Mouse (Mus musculus) forebrain, postnatal 0 days (tissue): ENCODE measurements around the gene Tprn. TPM values are rescaled to one million over a fixed set of nuclear protein-coding genes. Genes with fewer than 3 reads are reported as not detected.
A peak's percentile ranks its signal among the peaks of the same experiment; 100 is the strongest.

ENCODE experiments used
- ATAC-seq: fragments of 200-750 bp; cut with Nextera tagmentation; 2 replicates; pipeline ENCODE4 v1.8.0; 2017; ENCODE audit warnings: mild to moderate bottlenecking, moderate library complexity
- DNase-seq: peaks from one replicate; pipeline ENCODE4 v3.0.0-alpha.2; 2015
- H3K27ac ChIP-seq: fragments of 300-500 bp; sonication (generic); 2 replicates; pipeline ENCODE4 v1.5.1; 2014; ENCODE audit warnings: low read depth, mild to moderate bottlenecking, antibody characterized with exemption, low read length, moderate library complexity, mixed read lengths
- H3K27me3 ChIP-seq: fragments of 300-500 bp; sonication (generic); 2 replicates; pipeline ENCODE4 v1.6.1; 2014; ENCODE audit warnings: mild to moderate bottlenecking, low read length, mixed read lengths; ENCODE audit not compliant: insufficient read depth
- H3K36me3 ChIP-seq: fragments of 300-500 bp; sonication (generic); 2 replicates; pipeline ENCODE4 v1.6.1; 2014; ENCODE audit warnings: mild to moderate bottlenecking, moderate library complexity; ENCODE audit not compliant: insufficient read depth
- H3K4me1 ChIP-seq: fragments of 300-500 bp; sonication (generic); 2 replicates; pipeline ENCODE4 v1.6.1; 2014; ENCODE audit warnings: antibody characterized with exemption; ENCODE audit not compliant: insufficient read depth
- H3K4me2 ChIP-seq: fragments of 300-500 bp; sonication (generic); 2 replicates; pipeline ENCODE4 v1.6.1; 2014; ENCODE audit warnings: low read depth, mild to moderate bottlenecking, moderate library complexity
- H3K4me3 ChIP-seq: fragments of 300-500 bp; sonication (generic); 2 replicates; pipeline ENCODE4 v1.5.1; 2014; ENCODE audit warnings: low read depth, low read length, mixed read lengths
- H3K9ac ChIP-seq: fragments of 300-500 bp; sonication (generic); 2 replicates; pipeline ENCODE4 v1.6.1; 2014; ENCODE audit warnings: mild to moderate bottlenecking
- H3K9me3 ChIP-seq: fragments of 300-500 bp; sonication (generic); 2 replicates; pipeline ENCODE4 v1.6.1; 2016; ENCODE audit warnings: low read length
- CTCF ChIP-seq: sonication (generic); IDR thresholded peaks from 2 replicates; pipeline ENCODE4 v1.5.1; 2016; ENCODE audit warnings: antibody characterized with exemption, control low read depth, low read depth
- WGBS: fragments of 180-500 bp; shearing (Covaris S2); extraction: QIAGEN DNeasy Blood & Tissue Kit; methylation state at CpG from one replicate; pipeline ENCODE4 v1.1.7; 2014; 5-methylcytosine and 5-hydroxymethylcytosine counted together
- polyA plus RNA-seq: library from polyadenylated mRNA; unstranded; fragments of >200 nt; fragmentation: Nextera tagmentation; extraction: Ambion mirVana; gene quantifications from 2 replicates; pipeline ENCODE4 v1.2.1, GENCODE M21; 2015
- total RNA-seq: library from RNA; depleted of rRNA; stranded (reverse); fragments of >200 nt; gene quantifications from 2 replicates; pipeline ENCODE4 v1.2.3, GENCODE M21; 2014

Gene Tprn
- total and polyA plus RNA-seq, 2 experiments from 2014 or later, result 18.1 to 18.8 TPM

- H3K4me3 ChIP-seq, result no peak overlapping the region
- ATAC-seq, result no peak
- no peak overlapping the region for H3K9ac ChIP-seq
- H3K36me3 ChIP-seq, result peaks cover 25% of the 10 kb centered on the region
- H3K4me1 ChIP-seq, result peaks cover 42% of the 10 kb centered on the region
- H3K4me2 ChIP-seq, result no peak overlapping the region
- no peaks in the 10 kb centered on the region for H3K27me3 ChIP-seq
- 78% methylated on average over 4 of the region's 4 CpGs for WGBS
- DNase-seq, result no peak
- H3K27ac ChIP-seq, result no peak overlapping the region
- no peak for TF ChIP-seq CTCF
- H3K9me3 ChIP-seq, result no peaks in the 10 kb centered on the region
Measured at GRCm38 (mm10) chr2:25267746-25268309, 5.4 kb downstream of the Tprn start.

DNA sequence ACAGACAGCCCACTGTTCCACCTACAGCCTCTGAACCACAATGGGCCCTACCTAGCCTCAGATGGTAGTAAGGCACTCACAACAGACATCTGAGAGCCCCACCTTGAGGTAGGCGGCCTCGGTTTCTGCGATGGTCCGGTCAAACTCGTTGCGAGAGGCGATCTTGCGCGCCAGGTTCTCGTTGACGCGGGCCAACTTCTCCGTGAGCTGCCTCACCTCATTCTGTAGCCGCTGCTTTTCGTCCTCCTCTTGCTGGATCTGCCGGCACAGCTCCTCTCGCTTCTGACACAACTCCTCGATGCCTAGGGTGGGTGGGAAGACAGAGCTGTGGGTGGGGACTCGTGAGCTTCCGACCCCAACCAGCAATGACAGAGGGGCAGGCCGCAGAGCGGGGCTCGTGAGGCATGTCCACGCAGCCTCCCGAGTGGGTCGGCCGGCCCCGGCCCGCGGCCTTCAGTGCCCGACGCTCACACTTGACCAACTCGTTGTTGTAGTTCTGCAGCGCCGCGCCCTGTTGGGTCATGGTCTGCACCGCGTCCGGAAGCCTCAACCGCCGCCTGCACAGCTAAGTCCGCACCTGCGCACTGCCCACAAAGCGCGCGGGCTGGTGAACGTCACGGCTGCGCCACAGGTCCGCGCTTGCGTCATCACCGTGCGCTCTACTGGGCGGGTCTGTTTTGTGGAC, 9.6 kb downstream of the Tprn start, which contains the start of the genes Ssna1 and Anapc2:
Ssna1 (minus strand) TSS at position 612 of the 685 bp plus-strand sequence.
Anapc2 (plus strand) TSS at position 652 of the 685 bp plus-strand sequence.
- Histone ChIP-seq H3K27ac (peak within 1 kb of the TSS; percentile 70), H3K9ac (peak within 1 kb of the TSS; percentile 81), H3K4me2 (peak within 1 kb of the TSS; percentile 97), H3K9me3 (no peaks in the 10 kb centered on the region), H3K36me3 (peaks cover 54% of the 10 kb centered on the region), H3K4me3 (peak within 1 kb of the TSS; percentile 92), H3K4me1 (peaks cover 19% of the 10 kb centered on the region), H3K27me3 (no peaks in the 10 kb centered on the region)
- peak; percentile 43 for TF ChIP-seq CTCF
- ATAC-seq (peak; percentile 98), DNase-seq (peak; percentile 99)
- under 1% methylated on average over 51 of the region's 55 CpGs for WGBS

DNA sequence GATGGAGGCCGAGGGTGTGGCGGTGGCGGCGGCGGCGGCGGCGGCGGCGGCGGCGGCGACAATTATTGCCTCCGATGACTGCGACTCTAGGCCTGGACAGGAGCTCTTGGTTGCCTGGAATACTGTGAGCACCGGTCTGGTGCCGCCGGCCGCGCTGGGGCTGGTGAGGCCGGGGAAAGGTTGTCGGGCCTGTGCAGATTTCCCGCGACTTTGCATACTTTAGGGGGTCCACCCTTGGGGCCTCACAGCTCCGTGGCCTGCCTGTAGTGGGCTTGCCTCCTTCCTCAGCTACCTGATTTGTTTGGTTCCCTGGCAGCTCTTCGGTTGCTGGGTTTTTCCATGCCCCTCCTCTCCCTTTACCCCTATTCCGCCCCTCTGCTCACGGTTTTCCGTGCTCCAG, 10.1 kb downstream of the Tprn start:
- Histone ChIP-seq H3K27me3 (no peaks in the 10 kb centered on the region), H3K27ac (peak overlapping the region; percentile 64; the same call in 1 of the 2 replicates), H3K36me3 (peaks cover 60% of the 10 kb centered on the region), H3K9me3 (no peaks in the 10 kb centered on the region), H3K9ac (peak overlapping the region; percentile 81), H3K4me2 (peak overlapping the region; percentile 97), H3K4me3 (peak overlapping the region; percentile 92), H3K4me1 (peaks cover 19% of the 10 kb centered on the region)
- no peak for TF ChIP-seq CTCF
- DNase-seq (no peak), ATAC-seq (peak; percentile 59)
- under 1% methylated on average over 17 of the region's 29 CpGs for WGBS

- peak overlapping the region; percentile 92 for H3K4me3 ChIP-seq
- DNase-seq, result no peak
- TF ChIP-seq CTCF, result no peak
- peaks cover 62% of the 10 kb centered on the region for H3K36me3 ChIP-seq
- no peak for ATAC-seq
- H3K9ac ChIP-seq, result peak overlapping the region; percentile 81
- H3K27me3 ChIP-seq, result no peaks in the 10 kb centered on the region
- peak overlapping the region; percentile 97 for H3K4me2 ChIP-seq
- no peaks in the 10 kb centered on the region for H3K9me3 ChIP-seq
- peaks cover 19% of the 10 kb centered on the region for H3K4me1 ChIP-seq
- no peak overlapping the region for H3K27ac ChIP-seq
- WGBS, result 43% methylated on average over 16 of the region's 16 CpGs
Measured at GRCm38 (mm10) chr2:25273010-25273409, 10.6 kb downstream of the Tprn start.

GRCm38 (mm10) chr2:25278928-25279882, 16.8 kb downstream of the Tprn start:
- ATAC-seq, result peak; percentile 77
- Histone ChIP-seq H3K27ac (no peak overlapping the region), H3K4me2 (no peak overlapping the region), H3K9ac (no peak overlapping the region), H3K36me3 (peaks cover 94% of the 10 kb centered on the region), H3K4me3 (no peak overlapping the region), H3K9me3 (no peaks in the 10 kb centered on the region), H3K4me1 (no peaks in the 10 kb centered on the region), H3K27me3 (no peaks in the 10 kb centered on the region)
- peak; percentile 85 for TF ChIP-seq CTCF
- DNase-seq, result peak; percentile 85
- WGBS, result 60% methylated on average over 13 of the region's 13 CpGs

- Histone ChIP-seq H3K9ac (no peak overlapping the region), H3K27me3 (peaks cover 11% of the 10 kb centered on the region; the same call in 1 of the 2 replicates), H3K27ac (no peak overlapping the region), H3K9me3 (no peaks in the 10 kb centered on the region), H3K4me3 (no peak overlapping the region), H3K4me2 (no peak overlapping the region), H3K36me3 (peaks cover 51% of the 10 kb centered on the region), H3K4me1 (peaks cover 4% of the 10 kb centered on the region; the same call in 1 of the 2 replicates)
- 98% methylated on average over 2 of the region's 2 CpGs for WGBS
- DNase-seq (no peak), ATAC-seq (no peak)
- TF ChIP-seq CTCF, result no peak
Measured at GRCm38 (mm10) chr2:25285551-25285950, 23.1 kb downstream of the Tprn start.
